Mouse (Mus musculus) kidney, adult 2 months (tissue): ENCODE data around the gene Znrf3.

Source experiments
- CTCF ChIP-seq: fragments of 200-500 bp; conservative IDR thresholded peaks from 2 replicates; pipeline ENCODE4 v1.5.1; 2011; ENCODE audit warnings: low read depth, mild to moderate bottlenecking, control low read depth, low read length, moderate library complexity, mixed read lengths; ENCODE audit not compliant: insufficient read depth, insufficient read length
- POLR2A ChIP-seq: fragments of 200-500 bp; IDR thresholded peaks from one replicate; pipeline ENCODE4 v1.6.1; 2011; ENCODE audit warnings: low read depth, low read length, control low read depth

DNA sequence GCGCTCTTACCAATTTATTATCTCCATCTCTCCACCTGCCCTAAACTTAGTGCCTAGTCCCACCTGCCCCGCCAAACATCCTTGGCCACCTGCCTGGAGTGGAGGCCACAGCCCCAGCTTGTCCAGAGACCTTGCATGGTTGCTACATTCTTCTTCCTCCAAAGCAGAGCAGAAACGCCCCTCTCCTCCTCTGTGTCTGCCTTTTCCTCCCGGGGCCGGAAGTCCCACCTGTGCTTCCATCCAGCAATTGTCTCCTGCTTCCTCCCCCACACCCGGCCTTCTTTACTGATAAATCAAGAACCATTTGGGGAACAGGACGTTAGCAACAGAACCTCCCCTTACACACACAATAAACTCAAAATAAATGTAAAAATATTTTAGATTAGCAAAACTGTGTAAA is 33.5 kb upstream of the Znrf3 start:
- TF ChIP-seq CTCF (no peak), POLR2A (no peak)
